Mouse (Mus musculus): ENCODE data around the gene Camkk1. TPM values are rescaled to one million over a fixed set of nuclear protein-coding genes. Genes with fewer than 3 reads are reported as not detected.

Gene Camkk1
- total and polyA plus RNA-seq, 3 experiments: 5.8 to 6.6 TPM; not detected in 1

GRCm38 (mm10) chr11:73009531-73010274 is 9.1 kb upstream of the Camkk1 start:
- Histone ChIP-seq H3K9ac (ENCODE audit: control insufficient read depth, low read depth, low read length, poor library complexity, severe bottlenecking) (no peak overlapping the region), H3K27ac (ENCODE audit: control insufficient read depth, low read depth, low read length) (no peak overlapping the region), H3K4me3 (ENCODE audit: control insufficient read depth in 1 of 2, insufficient read depth in 1 of 2, low read depth in 2 of 2, low read length in 2 of 2) (no peak overlapping the region), H3K79me2 (ENCODE audit: control insufficient read depth, insufficient read depth, low read length, poor library complexity) (no peaks in the 10 kb centered on the region), H3K9me3 (replicated peaks; ENCODE audit: insufficient read depth, low read length) (no peaks in the 10 kb centered on the region), H3K36me3 (ENCODE audit: control insufficient read depth in 1 of 2, insufficient read depth in 2 of 2, low read length in 2 of 2) (peaks cover 0 to 2% of the 10 kb centered on the region in 2 experiments; a peak in 1 of 4 replicates), H3K4me1 (ENCODE audit: control insufficient read depth in 1 of 2, insufficient read depth in 2 of 2, low read length in 2 of 2) (peaks cover 0 to 14% of the 10 kb centered on the region in 2 experiments; a peak in 2 of 4 replicates), H3K27me3 (ENCODE audit: control insufficient read depth in 1 of 2, insufficient read depth in 2 of 2, low read length in 2 of 2) (no peaks in the 10 kb centered on the region)
- DNase-seq (ENCODE audit: low read depth, low spot score): no peak
- TF ChIP-seq RCOR1 (IDR thresholded peaks at IDR 0.05; ENCODE audit: low read depth, low read length): no peak

- H3K36me3 ChIP-seq (ENCODE audit: control insufficient read depth in 1 of 2, insufficient read depth in 2 of 2, low read length in 2 of 2): no peaks in the 10 kb centered on the region; a peak in 1 of 4 replicates
- H3K9ac ChIP-seq (ENCODE audit: control insufficient read depth, low read depth, low read length, poor library complexity, severe bottlenecking): no peak overlapping the region
- H3K4me3 ChIP-seq (ENCODE audit: control insufficient read depth in 1 of 2, insufficient read depth in 1 of 2, low read depth in 2 of 2, low read length in 2 of 2): no peak overlapping the region
- no peaks in the 10 kb centered on the region for H3K9me3 ChIP-seq (replicated peaks; ENCODE audit: insufficient read depth, low read length)
- DNase-seq (ENCODE audit: low read depth, low spot score): no peak
- H3K27ac ChIP-seq (ENCODE audit: control insufficient read depth, low read depth, low read length): no peak overlapping the region
- H3K79me2 ChIP-seq (ENCODE audit: control insufficient read depth, insufficient read depth, low read length, poor library complexity): no peaks in the 10 kb centered on the region; the same call in 1 of the 2 replicates
- H3K27me3 ChIP-seq (ENCODE audit: control insufficient read depth in 1 of 2, insufficient read depth in 2 of 2, low read length in 2 of 2): no peaks in the 10 kb centered on the region
- peaks cover 2 to 5% of the 10 kb centered on the region in 2 experiments for H3K4me1 ChIP-seq (ENCODE audit: control insufficient read depth in 1 of 2, insufficient read depth in 2 of 2, low read length in 2 of 2)
- TF ChIP-seq MYC (IDR thresholded peaks at IDR 0.05; ENCODE audit: low read depth, low read length) (no peak), BHLHE40 (IDR thresholded peaks at IDR 0.05; ENCODE audit: borderline replicate concordance, low read depth, low read length) (no peak), USF1 (IDR thresholded peaks at IDR 0.05; ENCODE audit: low read depth, low read length) (no peak), MXI1 (IDR thresholded peaks at IDR 0.05; ENCODE audit: low read depth, low read length) (no peak), TAL1 (IDR thresholded peaks at IDR 0.05; ENCODE audit: low read length) (no peak), E2F4 (IDR thresholded peaks at IDR 0.05; ENCODE audit: borderline replicate concordance, low read depth, low read length) (no peak), MEF2A (IDR thresholded peaks at IDR 0.05; ENCODE audit: extremely low read depth, insufficient replicate concordance, low read depth, low read length, poor library complexity, severe bottlenecking) (no peak), SIN3A (IDR thresholded peaks at IDR 0.05; ENCODE audit: low read length) (no peak), RCOR1 (IDR thresholded peaks at IDR 0.05; ENCODE audit: low read depth, low read length) (no peak), MAX (IDR thresholded peaks at IDR 0.05; ENCODE audit: low read length) (no peak), POLR2AphosphoS2 (IDR thresholded peaks at IDR 0.05; ENCODE audit: low read length) (no peak), KAT2A (conservative IDR thresholded peaks at IDR 0.05; ENCODE audit: low read depth, low read length) (no peak), ZKSCAN1 (IDR thresholded peaks at IDR 0.05; ENCODE audit: low read depth, low read length) (no peak), NRF1 (IDR thresholded peaks at IDR 0.05; ENCODE audit: insufficient read depth, low read depth, low read length, poor library complexity, severe bottlenecking) (no peak), HCFC1 (IDR thresholded peaks at IDR 0.05; ENCODE audit: low read depth, low read length) (no peak)
Observed at GRCm38 (mm10) chr11:73013981-73014380, 4.8 kb upstream of the Camkk1 start.
